Mouse (Mus musculus) intestine, postnatal 0 days (tissue): Measurements from ENCODE around the gene Ptms. TPM values are rescaled to one million over a fixed set of nuclear protein-coding genes. Genes with fewer than 3 reads are reported as not detected.

Source experiments
- ATAC-seq: fragments of 200-750 bp; cut with Nextera tagmentation; 2 replicates; pipeline ENCODE4 v1.8.0; 2017; ENCODE audit warnings: mild to moderate bottlenecking, moderate TSS enrichment, moderate library complexity
- H3K27ac ChIP-seq: fragments of 300-500 bp; sonication (generic); 2 replicates; pipeline ENCODE4 v1.5.1; 2014; ENCODE audit warnings: mild to moderate bottlenecking, low read depth, low read length, moderate library complexity
- H3K27me3 ChIP-seq: fragments of 300-500 bp; sonication (generic); replicated peaks from 2 replicates; pipeline ENCODE4 v1.6.1; 2014; ENCODE audit warnings: low read length, mixed read lengths; ENCODE audit not compliant: control insufficient read depth, insufficient read depth
- H3K36me3 ChIP-seq: fragments of 300-500 bp; sonication (generic); 2 replicates; pipeline ENCODE4 v1.6.1; 2014; ENCODE audit warnings: mild to moderate bottlenecking, moderate library complexity; ENCODE audit not compliant: control insufficient read depth, insufficient read depth
- H3K4me1 ChIP-seq: fragments of 300-500 bp; sonication (generic); replicated peaks from 2 replicates; pipeline ENCODE4 v1.6.1; 2014; ENCODE audit warnings: antibody characterized with exemption, low read length, mixed read lengths; ENCODE audit not compliant: control insufficient read depth, insufficient read depth
- H3K4me2 ChIP-seq: fragments of 300-500 bp; sonication (generic); replicated peaks from 2 replicates; pipeline ENCODE4 v1.6.1; 2014; ENCODE audit warnings: low read depth, mild to moderate bottlenecking, moderate library complexity
- H3K4me3 ChIP-seq: fragments of 300-500 bp; sonication (generic); 2 replicates; pipeline ENCODE4 v1.5.1; 2014; ENCODE audit warnings: low read depth, low read length
- H3K9ac ChIP-seq: fragments of 300-500 bp; sonication (generic); 2 replicates; pipeline ENCODE4 v1.6.1; 2014; ENCODE audit warnings: mild to moderate bottlenecking, low read depth, low read length
- H3K9me3 ChIP-seq: fragments of 300-500 bp; sonication (generic); 2 replicates; pipeline ENCODE4 v1.6.1; 2016; ENCODE audit warnings: mixed run types; ENCODE audit not compliant: control insufficient read depth
- CTCF ChIP-seq: sonication (generic); IDR thresholded peaks from 2 replicates; pipeline ENCODE4 v1.5.1; 2016; ENCODE audit warnings: low read depth, mild to moderate bottlenecking, control low read depth, antibody characterized with exemption, moderate library complexity
- WGBS: fragments of 180-500 bp; shearing (Covaris S2); extraction: QIAGEN DNeasy Blood & Tissue Kit; methylation state at CpG from one replicate; pipeline ENCODE4 v1.1.7; 2014; 5-methylcytosine and 5-hydroxymethylcytosine counted together
- polyA plus RNA-seq: library from polyadenylated mRNA; unstranded; fragments of >200 nt; fragmentation: Nextera tagmentation; extraction: Ambion mirVana; gene quantifications from 2 replicates; pipeline ENCODE4 v1.2.1, GENCODE M21; 2015

The Ptms gene
- polyA plus RNA-seq, 1 experiment from 2014 or later = 169 TPM

- H3K4me3 ChIP-seq = no peak overlapping the region
- peak; percentile 56 for TF ChIP-seq CTCF
- peak; percentile 44 for ATAC-seq
Observed at GRCm38 (mm10) chr6:124925173-124925793, 5.4 kb upstream of the Ptms start.

GRCm38 (mm10) chr6:124921539-124921938 is 1.6 kb upstream of the Ptms start:
- 69% methylated on average over 4 of the region's 4 CpGs for WGBS
- TF ChIP-seq CTCF = no peak
- no peaks in the 10 kb centered on the region for H3K36me3 ChIP-seq
- peaks cover 8% of the 10 kb centered on the region; the same call in 1 of the 2 replicates for H3K4me1 ChIP-seq
- H3K27ac ChIP-seq = 0 out of 2 replicates have a peak overlapping the region, but pooled peaks have one; percentile 46
- H3K27me3 ChIP-seq = no peaks in the 10 kb centered on the region
- H3K4me3 ChIP-seq = no peak overlapping the region
- no peak overlapping the region for H3K9ac ChIP-seq
- H3K4me2 ChIP-seq = no peak overlapping the region
- no peaks in the 10 kb centered on the region for H3K9me3 ChIP-seq
- no peak for ATAC-seq

More at GRCm38 (mm10) chr6:124925173-124925793, 5.4 kb upstream of the Ptms start:
- Histone ChIP-seq H3K4me2 (peak overlapping the region; percentile 53), H3K9me3 (no peaks in the 10 kb centered on the region), H3K36me3 (no peaks in the 10 kb centered on the region), H3K9ac (0 out of 2 replicates have a peak overlapping the region, but pooled peaks have one; percentile 37), H3K4me1 (peaks cover 8% of the 10 kb centered on the region; the same call in 1 of the 2 replicates), H3K27ac (peak overlapping the region; percentile 68), H3K27me3 (no peaks in the 10 kb centered on the region)
- 12% methylated on average over 12 of the region's 12 CpGs for WGBS

- ATAC-seq = no peak
- H3K9ac ChIP-seq = no peak overlapping the region
- H3K36me3 ChIP-seq = no peaks in the 10 kb centered on the region
- H3K9me3 ChIP-seq = no peaks in the 10 kb centered on the region
- H3K27me3 ChIP-seq = no peaks in the 10 kb centered on the region
- WGBS = 44% methylated on average over 9 of the region's 9 CpGs
- no peak for TF ChIP-seq CTCF
- no peak overlapping the region; the same call in 1 of the 2 replicates for H3K4me3 ChIP-seq
- H3K27ac ChIP-seq = peak overlapping the region; percentile 74
- peak overlapping the region; percentile 86 for H3K4me2 ChIP-seq
- H3K4me1 ChIP-seq = peaks cover 10% of the 10 kb centered on the region
Observed at GRCm38 (mm10) chr6:124920318-124921085, 599 bp upstream of the Ptms start.

GRCm38 (mm10) chr6:124918890-124919627 is 844 bp downstream of the Ptms start:
- peak overlapping the region; percentile 25 for H3K4me3 ChIP-seq
- peaks cover 8% of the 10 kb centered on the region for H3K36me3 ChIP-seq
- H3K4me1 ChIP-seq = peaks cover 10% of the 10 kb centered on the region
- H3K9ac ChIP-seq = no peak overlapping the region
- no peak for ATAC-seq
- TF ChIP-seq CTCF = no peak
- H3K9me3 ChIP-seq = no peaks in the 10 kb centered on the region
- peak overlapping the region; percentile 97; the same call in 1 of the 2 replicates for H3K27ac ChIP-seq
- no peaks in the 10 kb centered on the region for H3K27me3 ChIP-seq
- H3K4me2 ChIP-seq = peak overlapping the region; percentile 86
- 12% methylated on average over 13 of the region's 14 CpGs for whole genome bisulfite sequencing

- H3K9ac ChIP-seq = peak overlapping the region; percentile 95; the same call in 1 of the 2 replicates
- WGBS = 5% methylated on average over 7 of the region's 7 CpGs
- H3K27me3 ChIP-seq = no peaks in the 10 kb centered on the region
- ATAC-seq = no peak
- no peaks in the 10 kb centered on the region for H3K9me3 ChIP-seq
- H3K4me2 ChIP-seq = peak overlapping the region; percentile 86
- H3K4me1 ChIP-seq = peaks cover 13% of the 10 kb centered on the region
- peaks cover 16% of the 10 kb centered on the region for H3K36me3 ChIP-seq
- H3K27ac ChIP-seq = peak overlapping the region; percentile 97
- TF ChIP-seq CTCF = no peak
- peak overlapping the region; percentile 91 for H3K4me3 ChIP-seq
Observed at GRCm38 (mm10) chr6:124918331-124918690, 1.6 kb downstream of the Ptms start.
